Mouse (Mus musculus): ENCODE measurements at regions not wholly inside any gene's neighbourhood (a gene's known extent, or its start where the extent isn't known, plus 50 kb on each side); places are given as distances from the start of the nearest gene placed in this dataset.

DNA sequence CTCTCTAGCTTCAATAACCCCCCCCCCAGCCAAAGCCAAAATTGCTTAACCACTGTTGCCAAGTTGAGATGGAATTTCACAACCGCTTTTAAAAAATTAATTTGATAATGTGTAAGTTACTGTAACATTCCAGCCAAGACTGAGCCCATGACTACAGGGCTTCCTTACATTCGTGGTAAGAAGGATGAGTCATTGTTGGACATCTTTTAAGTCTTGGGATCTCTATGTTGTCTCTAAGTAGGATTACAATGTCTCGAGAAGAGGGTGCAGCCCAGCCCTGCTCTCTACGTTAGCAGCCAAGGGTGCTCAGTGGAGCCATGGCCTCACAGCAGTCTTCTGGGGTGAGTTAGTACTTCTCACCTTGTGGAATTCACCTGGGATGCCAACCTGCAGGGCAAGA lies 164.4 kb upstream of the Slc24a5 start:
- TF ChIP-seq POLR2A (IDR thresholded peaks at IDR 0.05; ENCODE audit: insufficient read depth, low read depth, low read length) (no peak), CTCF (IDR thresholded peaks at IDR 0.05) (no peak)
